Mouse (Mus musculus) gonadal fat pad, adult 2 months (tissue): Measurements from ENCODE around the gene Ccdc182. TPM values are rescaled to one million over a fixed set of nuclear protein-coding genes. Genes with fewer than 3 reads are reported as not detected.

ENCODE experiments used
- DNase-seq: peaks from one replicate; pipeline ENCODE4 v3.0.0-alpha.2; 2012; ENCODE audit warnings: low read depth
- polyA plus RNA-seq: library from polyadenylated mRNA; depleted of rRNA; stranded (reverse); fragments of >200 nt; gene quantifications from 2 replicates; pipeline ENCODE4 v1.2.3, GENCODE M21; 2012

Ccdc182 gene
- polyA plus RNA-seq, 1 experiment = not detected

DNA sequence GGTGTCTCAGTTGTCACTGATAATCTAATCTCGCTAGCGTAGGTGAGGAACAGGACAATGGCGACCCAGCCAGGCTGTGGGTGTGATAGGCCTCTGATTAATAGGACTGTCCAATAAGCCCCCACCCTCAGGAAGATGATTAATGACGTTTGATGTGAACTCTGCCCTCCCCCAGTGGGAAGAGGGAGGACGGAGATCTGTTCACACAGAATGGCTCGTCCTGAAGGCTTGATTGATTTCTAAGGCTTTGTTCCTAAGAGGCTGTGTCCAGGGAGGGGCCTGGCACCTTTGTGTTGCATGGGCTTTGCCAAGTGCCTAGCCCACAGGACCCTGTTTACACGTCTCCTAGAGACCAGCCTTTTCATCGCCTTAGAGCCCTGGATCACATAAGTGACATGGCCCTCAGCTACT is 13.4 kb upstream of the Ccdc182 start:
- DNase-seq = no peak

GRCm38 (mm10) chr11:88281428-88282119 is 12.3 kb upstream of the Ccdc182 start:
- DNase-seq = no peak

GRCm38 (mm10) chr11:88282516-88282915 is 11.3 kb upstream of the Ccdc182 start:
- DNase-seq = no peak

- no peak for DNase-seq
These were observed 7.8 kb upstream of the Ccdc182 start for GRCm38 (mm10) chr11:88286019-88286418.

GRCm38 (mm10) chr11:88288400-88288799 is 5.5 kb upstream of the Ccdc182 start:
- no peak for DNase-seq

DNA sequence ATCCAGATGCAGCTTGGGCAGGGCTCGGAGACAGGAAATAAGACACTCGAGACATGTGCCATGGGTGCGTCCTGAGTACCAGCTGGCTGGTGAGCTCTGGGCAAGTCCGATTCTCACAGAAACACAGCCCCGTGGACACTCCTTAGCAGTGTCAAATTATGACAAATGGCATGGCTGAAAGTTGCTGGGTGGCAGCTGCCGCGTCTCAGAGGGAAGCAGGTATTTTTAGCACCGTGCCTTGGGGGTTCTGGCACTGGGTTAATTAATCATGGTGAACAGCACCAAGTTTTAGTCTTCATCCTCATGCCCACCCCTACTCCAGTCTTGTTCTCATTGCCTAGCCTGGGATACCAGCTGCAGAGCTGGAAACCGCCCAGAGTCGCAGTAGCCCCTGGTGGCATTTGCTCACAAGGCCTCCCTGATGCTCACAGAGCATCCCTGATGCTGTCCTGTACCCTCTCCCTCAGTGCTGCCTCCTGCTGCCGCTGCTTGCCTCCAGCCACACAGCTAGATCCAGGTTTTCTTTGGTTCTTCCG is 5.0 kb upstream of the Ccdc182 start:
- DNase-seq = no peak

DNA sequence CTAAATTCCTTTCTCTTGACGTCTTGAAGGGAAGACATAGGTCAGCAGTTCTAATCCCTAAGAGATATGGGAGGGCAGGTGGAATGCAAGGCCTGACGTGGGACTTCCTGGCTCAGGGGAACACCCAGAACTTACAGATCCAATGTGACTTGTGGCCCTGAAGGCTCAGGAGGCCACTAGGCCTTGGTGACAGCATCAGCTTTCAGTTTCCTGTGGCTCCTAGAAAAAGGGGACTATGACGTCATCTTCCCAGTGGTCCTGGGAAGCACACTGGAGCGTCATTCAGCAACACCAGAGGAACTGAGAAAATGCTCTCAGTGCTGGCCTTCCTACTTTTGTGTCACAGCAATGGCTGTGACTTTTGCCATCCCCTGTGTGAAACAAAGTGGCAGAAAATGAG is 2.6 kb upstream of the Ccdc182 start:
- DNase-seq = no peak

DNA sequence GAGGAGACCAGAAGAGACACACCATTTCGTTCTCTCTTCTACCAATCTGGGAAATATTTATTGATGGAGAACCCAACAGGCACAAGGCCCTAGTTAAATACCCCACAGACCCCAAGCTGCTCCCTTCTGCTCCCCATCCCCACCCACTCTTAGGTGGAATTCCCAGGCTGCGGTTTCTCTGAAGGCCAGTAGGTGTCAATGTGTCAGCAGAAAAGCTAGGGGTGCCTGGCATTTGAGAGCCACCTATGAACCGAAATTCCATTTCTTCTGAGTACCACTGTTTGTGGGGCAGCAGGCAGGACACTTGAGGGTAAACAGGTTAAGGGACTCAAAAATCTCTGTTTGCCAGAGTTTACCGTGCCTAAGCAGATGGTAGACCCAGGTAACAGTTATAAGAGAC is 2.2 kb upstream of the Ccdc182 start:
- no peak for DNase-seq

- no peak for DNase-seq
These were observed 494 bp downstream of the Ccdc182 start for GRCm38 (mm10) chr11:88294394-88294710.

- DNase-seq = no peak
These were observed 1.4 kb downstream of the Ccdc182 start for GRCm38 (mm10) chr11:88295298-88295697.

DNA sequence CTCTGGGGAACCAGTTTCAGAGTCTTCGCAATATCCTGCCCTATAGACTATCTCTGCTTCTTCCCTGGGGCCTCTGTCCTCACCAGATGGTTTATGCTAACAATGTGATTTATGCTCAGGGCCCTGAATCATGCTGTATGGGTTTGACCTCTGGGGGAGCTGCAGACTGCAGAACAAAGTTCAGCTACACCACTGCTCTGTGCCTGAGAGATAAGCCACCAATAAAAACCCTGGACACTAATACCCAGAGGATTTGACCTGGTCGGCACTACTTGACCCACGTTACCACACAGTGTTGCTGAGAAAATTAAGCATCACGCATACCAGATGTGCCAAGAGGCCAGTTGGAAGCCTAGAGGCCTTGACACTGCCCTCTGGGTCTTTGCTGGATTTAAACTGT is 3.7 kb downstream of the Ccdc182 start:
- no peak for DNase-seq

GRCm38 (mm10) chr11:88299345-88299744 is 5.5 kb downstream of the Ccdc182 start:
- no peak for DNase-seq

- no peak for DNase-seq
These were observed 7.8 kb downstream of the Ccdc182 start for GRCm38 (mm10) chr11:88301619-88302018.

DNA sequence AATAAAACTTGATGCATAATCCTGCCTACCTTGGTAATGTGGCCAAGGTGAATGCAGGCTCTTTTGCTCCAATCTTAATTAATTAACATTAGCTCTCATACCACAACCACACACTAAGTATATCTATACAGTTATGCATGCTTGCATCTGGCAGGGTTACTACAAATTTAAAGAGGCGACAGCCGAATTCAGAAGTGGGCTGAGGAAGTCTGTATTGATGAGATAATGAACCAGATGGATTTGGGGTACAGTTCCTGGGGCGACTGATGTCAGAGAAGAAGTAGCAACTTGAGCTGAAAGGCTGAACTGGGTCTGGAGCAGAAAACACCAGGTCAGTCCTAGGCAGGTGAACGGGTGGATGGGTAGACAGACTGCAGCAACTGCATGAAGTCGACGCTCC is 11.9 kb downstream of the Ccdc182 start:
- no peak for DNase-seq

- no peak for DNase-seq
These were observed 14.0 kb downstream of the Ccdc182 start for GRCm38 (mm10) chr11:88307616-88308543.

DNA sequence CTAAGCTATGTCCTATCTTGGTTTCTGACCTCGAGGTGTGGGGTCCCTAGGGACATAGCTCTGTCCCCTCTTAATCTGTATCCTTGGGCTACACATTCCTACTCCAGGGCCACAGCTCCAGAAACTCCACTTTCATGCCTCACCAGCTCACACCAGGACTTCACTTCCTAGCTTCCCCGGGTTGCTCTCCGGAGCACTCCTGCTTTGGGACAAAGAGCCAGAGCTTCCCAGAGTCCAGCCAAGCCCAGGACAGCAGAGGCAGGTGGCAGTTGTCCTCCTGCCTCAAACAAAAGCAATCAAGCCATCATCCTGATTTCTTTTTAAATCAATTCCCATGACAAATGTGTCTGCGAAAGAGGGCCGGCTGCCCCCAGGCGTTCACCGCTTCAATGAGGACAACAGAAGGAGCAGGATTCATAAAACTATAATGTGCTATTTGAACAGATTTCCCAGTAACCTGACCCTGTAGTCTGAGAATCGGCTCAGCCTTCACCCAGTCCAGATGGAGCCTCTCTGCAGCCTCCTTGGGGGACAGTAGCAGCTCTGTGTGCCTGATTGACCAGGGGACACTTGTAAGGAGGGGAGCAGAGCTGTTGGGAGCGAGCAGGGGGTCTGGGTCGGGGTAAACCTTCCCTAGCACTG is 15.3 kb downstream of the Ccdc182 start:
- DNase-seq = no peak

DNA sequence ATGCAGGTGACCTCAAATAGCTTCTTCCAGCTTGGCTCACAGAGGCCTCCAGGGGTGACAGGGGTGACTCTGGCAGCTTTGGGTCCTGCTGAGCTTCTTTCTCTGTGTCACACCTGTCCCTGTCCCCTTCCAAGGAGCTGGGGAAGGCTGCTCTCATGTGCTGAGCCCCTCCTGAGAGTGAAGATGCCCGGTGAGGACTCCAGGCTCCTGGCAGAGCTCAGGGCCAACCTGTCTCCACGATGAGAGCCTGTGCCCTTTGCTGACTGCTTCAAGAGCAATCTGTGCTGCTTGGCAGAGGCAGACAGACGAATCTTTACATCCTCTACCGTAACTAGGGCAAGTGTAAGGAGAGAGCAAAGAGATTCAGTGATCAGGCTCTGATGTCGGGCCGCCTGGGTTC is 16.9 kb downstream of the Ccdc182 start:
- DNase-seq = no peak

DNA sequence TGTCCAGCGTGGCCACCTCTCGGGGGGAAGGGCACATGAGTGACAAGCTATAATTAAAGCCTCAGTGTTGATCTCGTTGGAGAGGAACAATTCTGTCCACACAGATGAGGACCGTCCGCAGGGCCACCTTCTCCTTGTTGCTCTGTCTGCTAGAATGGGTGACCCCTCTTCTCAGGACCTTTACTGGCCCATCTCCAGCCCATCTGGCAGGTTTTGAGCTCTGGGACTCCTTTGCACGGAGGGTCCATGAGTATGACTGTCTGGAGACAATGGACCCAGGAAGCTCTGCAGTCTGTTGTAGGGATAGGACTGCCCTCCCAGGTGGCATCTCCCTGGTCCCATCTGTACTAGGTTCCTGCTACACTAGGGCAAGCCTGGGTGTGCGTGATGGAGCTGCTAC is 17.7 kb downstream of the Ccdc182 start:
- DNase-seq = no peak

DNA sequence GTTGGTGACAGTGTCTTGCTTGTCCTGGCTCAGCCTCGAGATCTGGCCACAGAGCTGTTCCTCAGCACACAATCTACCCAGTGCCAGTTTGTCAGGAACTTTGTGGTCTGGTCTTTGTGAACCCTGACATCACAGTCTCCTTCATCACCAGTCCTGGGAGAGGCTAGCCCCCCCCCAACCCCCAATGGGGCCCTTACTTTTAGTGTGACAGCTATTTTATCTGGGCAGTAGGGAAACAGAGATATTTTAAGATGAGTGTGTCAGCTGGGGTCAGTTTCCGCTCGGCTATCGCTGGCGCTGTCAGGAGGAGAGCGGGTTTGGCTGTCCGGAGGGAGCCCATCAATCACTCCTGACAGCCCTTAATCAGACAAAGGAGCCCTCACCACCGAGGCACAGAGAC is 19.7 kb downstream of the Ccdc182 start:
- DNase-seq = no peak

DNA sequence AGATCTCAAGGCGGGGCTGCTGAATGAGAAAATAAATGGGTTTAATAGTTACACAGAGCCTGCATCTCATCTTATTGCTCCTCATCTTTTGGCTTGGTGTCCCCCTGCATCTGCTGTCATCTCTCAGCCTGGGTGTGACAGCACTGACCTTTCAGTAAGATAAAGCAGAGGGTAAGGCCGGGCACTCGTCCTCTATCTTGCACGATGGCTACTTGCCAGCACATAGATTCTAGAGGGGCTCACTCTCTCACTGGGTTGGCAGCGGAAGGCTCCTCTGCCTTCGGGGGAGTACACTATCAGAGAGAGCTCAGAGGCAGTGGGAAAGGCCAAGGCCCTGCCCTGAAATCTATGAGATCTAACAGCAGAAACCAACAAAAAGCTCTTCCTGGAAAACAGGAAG is 20.6 kb downstream of the Ccdc182 start:
- no peak for DNase-seq

- DNase-seq = no peak
These were observed 21.5 kb downstream of the Ccdc182 start for GRCm38 (mm10) chr11:88315393-88315792.

- DNase-seq = no peak
These were observed 25.0 kb downstream of the Ccdc182 start for GRCm38 (mm10) chr11:88318850-88319249.

DNA sequence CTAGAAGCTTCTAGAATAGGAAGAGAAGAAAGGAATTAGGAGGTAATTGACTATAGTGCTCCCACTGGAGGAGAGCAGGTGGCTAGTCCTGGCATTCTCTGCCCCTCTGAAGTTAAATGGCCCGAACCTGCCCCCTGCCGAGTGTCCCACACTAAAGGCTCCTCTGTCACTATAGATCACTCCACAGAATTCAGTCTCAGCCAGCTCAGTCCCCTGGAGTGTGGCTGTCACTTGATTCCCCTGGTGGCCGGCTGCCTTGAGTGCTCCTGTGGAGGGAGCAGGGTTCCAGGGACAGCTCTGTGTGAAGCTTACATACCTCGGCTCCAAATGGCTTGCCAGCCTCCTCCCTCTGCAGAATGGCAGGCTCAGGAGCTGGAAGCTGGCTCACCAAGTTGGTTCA is 33.2 kb downstream of the Ccdc182 start:
- no peak for DNase-seq
